In the genomic region with DNA sequence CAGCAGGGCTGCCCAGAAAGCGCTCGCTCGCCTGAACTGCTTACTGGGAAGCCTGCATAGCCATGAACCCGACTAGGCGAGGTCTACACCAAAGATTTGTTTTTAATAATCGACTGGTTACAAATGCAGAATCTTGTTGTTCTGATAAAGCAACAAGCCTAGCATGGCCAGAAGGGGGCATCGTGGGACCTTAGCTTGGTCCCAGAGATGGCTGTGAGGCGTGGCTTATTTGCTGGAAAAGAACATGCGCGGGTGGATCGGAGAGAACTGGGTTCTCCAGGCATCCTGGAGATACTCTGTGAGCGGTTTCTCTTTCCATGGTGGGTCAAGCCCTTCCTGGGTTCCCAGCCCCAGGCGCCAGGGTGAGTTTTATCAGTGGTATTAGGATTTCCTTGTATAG, we compare ENCODE assay signal across 8 mouse cellular contexts. TPM values are rescaled to one million over a fixed set of nuclear protein-coding genes. Genes with fewer than 3 reads are reported as not detected.
A peak's percentile ranks its signal among the peaks of the same experiment; 100 is the strongest.
DNase-seq lines count a peak whose midpoint lies in the region; TF ChIP-seq lines count a peak whose summit lies in the region.
"Had no signal": no experiment of that assay in that cellular context is flagged by ENCODE, and none has a peak within 500 bp of the region (broad histone marks: within the 10 kb centered on the region; RNA-seq: fewer than 3 reads in every experiment).

No protein-coding gene starts in this region.

- H3K36me3 ChIP-seq in ES-Bruce4 (ENCODE audit: control insufficient read depth, insufficient read depth, low read length, poor library complexity, severe bottlenecking) = no peaks in the 10 kb centered on the region

- TF ChIP-seq EP300 in ES-Bruce4 (IDR thresholded peaks at IDR 0.05; ENCODE audit: insufficient read depth, low read depth, low read length) = no peak

- H3K4me1 ChIP-seq in ES-Bruce4 (ENCODE audit: control insufficient read depth, insufficient read depth, low read length) = no peaks in the 10 kb centered on the region

- H3K9ac ChIP-seq in ES-Bruce4 (ENCODE audit: low read depth, poor library complexity, severe bottlenecking) = peak overlapping the region; percentile 75

- no peaks in the 10 kb centered on the region for H3K9me3 ChIP-seq in ES-Bruce4 (replicated peaks; ENCODE audit: control insufficient read depth, insufficient read depth, low read length, poor library complexity, severe bottlenecking)

- H3K27me3 ChIP-seq in ES-Bruce4 (ENCODE audit: control insufficient read depth, insufficient read depth, low read length, poor library complexity, severe bottlenecking) = no peaks in the 10 kb centered on the region

- no peak for TF ChIP-seq POLR2A in ES-Bruce4 (IDR thresholded peaks at IDR 0.05; ENCODE audit: insufficient read depth, low read length)

- no peak overlapping the region for H3K27ac ChIP-seq in ES-Bruce4 (ENCODE audit: insufficient read depth, low read length)

- DNase-seq in A20 (ENCODE audit: low read depth, low spot score) = peak; percentile 43
- peak; percentile 77 to 81 for DNase-seq in cerebellum, postnatal 10 days
- peak; percentile 12 for DNase-seq in gonadal fat pad, adult 2 months (ENCODE audit: low read depth)
- peak; percentile 58 to 87 for DNase-seq in layer of hippocampus, adult 18-20 months (ENCODE audit: low spot score in 2 of 2)
- peak; percentile 45 for DNase-seq in mesoderm, embryonic 11.5 days (ENCODE audit: low read depth, low spot score)
- DNase-seq in telencephalon, adult 2 months (ENCODE audit: low read depth, low spot score) = peak; percentile 68

- TF ChIP-seq CTCF in ES-Bruce4 (IDR thresholded peaks at IDR 0.05; ENCODE audit: low read depth, low read length) = peak; percentile 78

- peak overlapping the region; percentile 66 for H3K4me3 ChIP-seq in ES-Bruce4 (ENCODE audit: low read depth, low read length)

RNA-seq across cellular contexts. Expression of a gene that starts 35.0 kb away (rescaled TPM):
- 7.3 and 10.3 TPM in 2 replicates for polyA plus RNA-seq in ES-Bruce4 (2011; ENCODE audit: insufficient read depth, insufficient read length, low read depth, missing spikeins)
- polyA plus RNA-seq in gonadal fat pad, adult 2 months (2012; rRNA removed) = 0.05 TPM in 1 of 2 replicates, not detected in the other
- 100 to 1,000 TPM; 382 to 439 TPM for total RNA-seq in layer of hippocampus, adult 18-20 months (2021)
- total RNA-seq: hematopoietic stem cell, adult 5-6 weeks had no signal

RNA-seq across cellular contexts. Expression of a gene that starts 57.0 kb away (rescaled TPM):
- polyA plus RNA-seq in ES-Bruce4 (2011; ENCODE audit: insufficient read depth, insufficient read length, low read depth, missing spikeins) = 2,205 and 2,405 TPM in 2 replicates
- polyA plus RNA-seq in gonadal fat pad, adult 2 months (2012; rRNA removed) = 1,380 and 2,360 TPM in 2 replicates
- total RNA-seq in layer of hippocampus, adult 18-20 months (2021) = 100 to 1,000 TPM; 448 to 470 TPM

Comparison
In these comparisons a context has a peak if more than half of its experiments do, and no peak if none do; other contexts are left out.
1. DNase-seq: peak in every context shown above with its lines; median percentile 79 in cerebellum, postnatal 10 days; 72 in layer of hippocampus, adult 18-20 months; 68 in telencephalon, adult 2 months; 45 in mesoderm, embryonic 11.5 days; 43 in A20; 12 in gonadal fat pad, adult 2 months.